Mouse (Mus musculus) urinary bladder, postnatal 14 days (tissue): Measurements from ENCODE around the gene 2810006K23Rik.
"Not testable (repeated sequence)": the region's sequence is repeated elsewhere in the genome, so short reads cannot be mapped to it uniquely, and the experiment has no call there.

Experiments
- DNase-seq: peaks from one replicate; pipeline ENCODE4 v3.0.0; 2021; ENCODE audit warnings: low spot score

The 2810006K23Rik gene

DNA sequence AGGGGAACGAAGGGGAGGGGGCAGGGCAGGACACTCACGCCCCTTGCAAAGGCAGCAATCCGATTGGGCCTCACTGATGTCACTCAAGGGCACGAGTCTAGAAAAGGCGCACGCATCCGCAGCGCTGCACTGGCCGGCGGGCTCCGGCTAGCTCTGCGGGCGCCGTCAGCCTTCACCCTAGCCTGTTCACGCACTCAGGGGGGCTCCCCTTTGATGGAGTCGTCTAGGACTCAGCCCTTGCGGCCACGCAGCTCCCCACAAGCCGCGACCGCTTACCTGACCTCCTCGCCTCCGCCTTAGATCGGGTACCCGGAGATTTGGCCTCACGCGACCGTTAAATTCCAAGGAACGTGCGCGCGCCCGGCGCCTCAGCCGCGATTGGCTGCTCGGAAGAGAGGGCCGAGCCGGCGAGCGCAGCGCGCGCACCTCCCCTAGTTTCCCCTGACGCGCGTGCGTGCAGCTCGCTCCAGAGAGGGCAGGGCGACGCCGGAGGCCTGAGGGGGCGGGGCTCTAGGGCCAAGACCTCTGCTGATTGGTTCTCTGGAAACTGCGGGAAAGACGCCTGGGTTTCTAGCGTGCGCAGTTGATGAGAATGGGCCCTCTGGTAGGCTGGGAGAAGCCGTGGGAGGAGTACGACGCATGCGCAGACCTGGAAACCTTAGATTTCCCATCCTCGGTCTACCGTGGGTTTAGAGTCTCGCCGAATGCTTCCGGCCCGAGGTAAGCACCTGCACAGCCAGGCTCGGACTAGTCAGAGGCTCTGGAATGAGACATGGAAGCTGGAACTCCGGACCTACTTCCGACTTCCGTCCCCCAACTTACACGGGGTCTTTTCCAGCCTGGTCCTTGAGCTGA is at the start of gene 2810006K23Rik, which contains the start of gene Mphosph9:
Gene 2810006K23Rik, plus strand, starts transcription at position 580 of the 855 bp plus-strand sequence.
Gene Mphosph9, minus strand, starts transcription at position 463 of the 855 bp plus-strand sequence.
- DNase-seq = peak; percentile 99

- DNase-seq = no peak
These were observed 45.0 kb upstream of the 2810006K23Rik start for GRCm38 (mm10) chr5:124282854-124283253.

- no peak for DNase-seq
These were observed 43.6 kb upstream of the 2810006K23Rik start for GRCm38 (mm10) chr5:124284330-124284729.

DNA sequence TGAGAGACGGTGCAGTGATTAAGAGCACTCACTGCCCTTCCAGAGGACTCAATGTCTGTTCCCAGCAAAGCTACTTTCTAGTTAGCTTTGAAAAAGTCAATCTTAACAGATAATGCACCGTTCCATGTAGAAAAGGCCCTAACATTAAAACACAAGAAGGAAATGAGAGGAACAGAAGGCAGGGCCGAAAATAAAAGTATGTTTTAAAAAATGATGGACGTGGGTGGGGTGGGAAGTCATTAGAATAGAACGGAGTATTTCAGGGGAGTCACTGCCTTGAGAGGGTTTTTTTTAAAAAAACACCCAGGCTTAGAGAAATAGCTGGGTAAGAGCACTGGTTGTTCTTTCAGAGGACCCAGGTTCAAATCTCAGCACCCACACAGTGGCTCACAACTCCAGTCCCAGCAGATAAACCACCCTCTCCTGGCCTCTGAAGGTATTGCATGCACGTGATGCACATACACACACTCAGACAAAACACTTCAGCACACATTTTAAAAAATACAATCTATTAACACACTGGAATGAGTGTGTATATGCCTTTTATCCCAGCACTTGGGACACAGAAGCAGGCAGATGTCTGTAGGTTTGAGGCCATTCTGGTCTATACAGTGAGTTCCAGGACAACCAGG is 40.2 kb upstream of the 2810006K23Rik start:
- no peak for DNase-seq

DNA sequence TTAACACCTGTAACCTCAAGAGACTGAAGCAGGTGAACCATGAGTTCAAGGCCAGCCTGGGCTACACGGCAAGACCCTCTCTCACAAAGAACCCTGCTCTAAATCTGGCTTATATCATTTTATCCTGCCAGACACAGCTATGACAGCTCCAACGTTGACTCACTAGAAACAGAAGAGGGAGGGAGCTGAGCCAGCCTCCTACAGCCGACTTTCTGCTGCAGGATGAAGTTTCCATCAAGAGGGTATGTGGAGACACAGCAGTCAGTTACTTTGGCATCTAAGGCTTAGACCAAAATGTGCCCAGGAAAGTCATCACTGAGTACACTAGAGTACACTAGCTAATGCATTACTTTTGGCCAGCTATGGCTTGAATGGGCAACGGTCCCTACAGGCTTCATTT is 37.7 kb upstream of the 2810006K23Rik start:
- no peak for DNase-seq

DNA sequence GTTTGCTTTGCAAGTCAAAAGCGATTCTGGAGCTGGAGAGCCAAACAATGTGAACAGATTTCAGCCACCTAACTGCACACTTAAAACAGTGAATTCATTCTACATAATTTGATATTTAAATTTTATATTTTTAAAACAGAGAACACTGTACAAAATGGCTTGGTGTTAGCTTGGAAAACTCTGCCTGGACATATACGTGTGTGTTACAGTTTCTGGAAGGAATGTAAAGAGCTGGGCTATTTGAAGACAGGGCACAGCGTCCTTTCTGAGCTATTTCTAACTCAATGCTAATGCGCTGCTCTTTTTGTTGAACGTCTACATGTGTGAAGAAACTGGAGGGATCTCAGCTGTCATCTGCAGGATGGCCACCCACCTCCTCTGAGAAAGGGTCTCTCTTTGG is 33.9 kb upstream of the 2810006K23Rik start:
- no peak for DNase-seq

GRCm38 (mm10) chr5:124296475-124296874 is 31.4 kb upstream of the 2810006K23Rik start:
- no peak for DNase-seq

GRCm38 (mm10) chr5:124299307-124299706 is 28.6 kb upstream of the 2810006K23Rik start:
- DNase-seq = not testable (repeated sequence)

- no peak for DNase-seq
These were observed 27.8 kb upstream of the 2810006K23Rik start for GRCm38 (mm10) chr5:124300132-124300531.

DNA sequence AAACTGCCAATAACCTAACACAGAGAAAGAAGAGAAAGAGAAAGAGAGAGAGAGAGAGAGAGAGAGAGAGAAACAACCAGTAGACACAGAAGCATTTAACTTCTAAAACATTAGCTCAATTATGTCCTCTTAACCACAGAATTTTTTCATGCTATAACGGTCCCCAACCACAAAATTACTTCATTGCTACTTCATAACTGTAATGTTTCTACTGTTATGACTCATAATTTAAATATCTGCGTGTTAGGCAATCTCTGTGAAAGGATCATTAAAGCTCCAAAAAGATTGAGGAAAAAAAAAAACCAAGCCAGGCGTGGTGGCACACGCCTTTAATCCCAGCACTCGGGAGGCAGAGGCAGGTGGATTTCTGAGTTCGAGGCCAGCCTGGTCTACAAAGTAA is 25.0 kb upstream of the 2810006K23Rik start:
- DNase-seq = not testable (repeated sequence)

DNA sequence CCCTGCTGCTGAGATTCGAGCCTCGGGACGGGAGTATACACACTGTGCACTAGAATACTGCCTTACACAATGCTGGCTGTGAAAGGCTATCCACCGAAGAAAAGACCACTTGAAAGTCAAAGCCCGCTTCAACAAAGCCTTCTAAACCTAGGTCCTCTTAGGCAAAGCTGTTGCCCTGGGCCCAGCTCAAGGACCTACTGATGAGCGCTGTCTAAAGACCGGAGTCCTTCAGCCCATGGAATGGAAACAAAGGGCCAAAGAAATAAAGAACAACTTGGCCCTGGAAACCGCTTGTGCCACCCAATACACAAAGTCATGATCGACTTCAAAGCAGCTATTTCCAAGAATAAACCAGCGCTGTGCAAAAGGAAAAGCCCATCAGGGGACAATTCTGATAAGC is 18.7 kb upstream of the 2810006K23Rik start:
- no peak for DNase-seq

- no peak for DNase-seq
These were observed 17.8 kb upstream of the 2810006K23Rik start for GRCm38 (mm10) chr5:124310091-124310490.

DNA sequence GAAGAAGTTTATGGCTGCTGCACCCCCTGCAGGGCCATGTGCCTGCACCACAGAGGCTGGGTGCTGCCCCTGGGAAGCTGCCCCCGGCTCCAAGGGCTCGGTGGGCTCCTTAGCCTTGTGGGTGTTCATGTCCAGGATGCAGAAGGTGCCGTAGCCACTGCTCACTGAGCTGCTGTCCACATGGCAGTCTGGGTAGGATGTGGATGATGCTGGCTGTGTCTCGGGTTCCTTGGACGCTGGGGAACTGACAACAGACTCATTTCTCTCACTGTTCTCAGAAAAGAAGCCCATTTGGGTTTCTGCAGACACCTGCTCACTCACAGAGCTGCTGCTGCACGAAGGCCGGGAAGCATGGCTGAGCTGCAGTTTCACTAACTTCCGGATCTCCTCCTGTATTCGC is 12.4 kb upstream of the 2810006K23Rik start:
- no peak for DNase-seq

GRCm38 (mm10) chr5:124315941-124316340 is 11.9 kb upstream of the 2810006K23Rik start:
- no peak for DNase-seq

DNA sequence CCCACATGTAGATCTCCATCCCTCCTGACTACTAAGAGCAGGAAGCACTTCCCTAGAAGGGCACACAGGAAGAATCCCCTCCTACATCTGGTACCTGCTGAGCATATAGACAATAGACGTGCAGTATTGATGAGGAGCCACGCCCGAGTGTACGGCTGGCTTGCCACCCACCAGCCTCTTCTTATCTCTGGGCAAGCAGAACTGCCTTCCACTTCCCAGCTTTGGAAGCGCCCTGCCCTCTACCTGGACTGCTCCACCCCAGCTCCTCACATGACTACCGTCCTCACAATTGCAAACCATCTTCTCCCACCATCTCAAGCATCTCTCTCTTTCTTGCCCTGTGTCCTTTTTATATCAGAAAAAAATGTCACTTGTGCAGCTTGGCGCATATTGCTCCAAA is 10.2 kb upstream of the 2810006K23Rik start:
- no peak for DNase-seq

GRCm38 (mm10) chr5:124326829-124327228 is 1.1 kb upstream of the 2810006K23Rik start:
- no peak for DNase-seq

DNA sequence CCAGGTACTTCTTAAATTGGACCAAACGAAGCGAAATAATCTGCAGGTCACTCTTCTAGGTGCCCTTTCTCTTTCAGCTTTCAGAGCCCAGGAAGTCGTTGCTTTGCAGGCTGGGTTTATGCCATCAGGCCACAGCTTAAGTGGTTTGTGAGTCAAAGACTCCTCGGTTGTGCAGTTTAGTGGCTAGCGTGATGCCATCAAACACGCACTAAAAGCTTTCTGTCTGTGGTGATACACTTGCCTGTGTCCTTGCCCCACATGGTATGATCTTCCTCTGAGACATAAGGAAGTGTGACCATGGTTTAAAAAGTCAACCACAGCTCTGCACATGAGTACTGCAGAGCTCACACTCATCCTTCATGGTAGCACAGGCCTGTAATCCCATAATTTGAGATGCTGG is 2.2 kb downstream of the 2810006K23Rik start:
- DNase-seq = no peak

- DNase-seq = no peak
These were observed 6.5 kb downstream of the 2810006K23Rik start for GRCm38 (mm10) chr5:124334392-124334791.

GRCm38 (mm10) chr5:124337103-124337502 is 9.2 kb downstream of the 2810006K23Rik start:
- DNase-seq = no peak

DNA sequence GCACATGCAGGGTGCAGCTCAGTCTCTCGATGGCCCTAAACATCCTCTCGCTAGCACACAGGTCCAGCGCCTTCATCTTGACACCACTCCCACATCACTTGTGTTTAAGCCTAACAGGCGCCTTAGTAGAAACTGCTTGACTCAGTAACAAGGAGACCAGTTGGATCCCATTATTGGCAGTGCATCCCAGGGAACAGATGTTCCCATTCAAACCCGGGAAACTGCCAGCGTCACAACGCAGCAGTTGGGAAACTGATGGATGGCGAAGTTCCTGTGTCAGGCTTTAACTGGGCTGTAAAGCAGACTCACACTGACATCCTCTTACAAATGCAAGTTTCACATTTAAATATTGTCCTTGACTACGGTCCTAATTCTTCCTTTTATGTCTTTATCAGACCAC is 10.0 kb downstream of the 2810006K23Rik start:
- peak; percentile 20 for DNase-seq

GRCm38 (mm10) chr5:124338791-124339190 is 10.9 kb downstream of the 2810006K23Rik start:
- DNase-seq = no peak

GRCm38 (mm10) chr5:124341753-124342339 is 14.0 kb downstream of the 2810006K23Rik start:
- DNase-seq = not testable (repeated sequence)

- no peak for DNase-seq
These were observed 15.0 kb downstream of the 2810006K23Rik start for GRCm38 (mm10) chr5:124342897-124343296.
